7 mouse cellular contexts compared by ENCODE assay signal in genomic region chr11:18957805-18958770, GRCm38 (mm10).
DNase-seq lines count a peak whose midpoint lies in the region; ATAC-seq lines count a peak whose summit lies in the region.

No protein-coding gene starts in this region.

- ATAC-seq in heart, embryonic 13.5 days (ENCODE audit: extremely low read depth, insufficient number of reproducible peaks, low FRiP score, low TSS enrichment), result peak; percentile 21; the same call in 1 of the 2 replicates

- H3K27me3 ChIP-seq in heart, embryonic 13.5 days (replicated peaks), result no peaks in the 10 kb centered on the region

- H3K9ac ChIP-seq in heart, embryonic 13.5 days, result peak overlapping the region; percentile 74

- DNase-seq in ovary, adult 18-20 months (ENCODE audit: low spot score), result peak; percentile 14
- no peak for DNase-seq in ovary, postnatal 36 days (ENCODE audit: low spot score)
- DNase-seq in embryo, embryonic 11 days, result peak; percentile 66
- DNase-seq in kidney, postnatal 25 days, result peak; percentile 54 to 63
- peak; percentile 34 for DNase-seq in mesoderm, embryonic 11.5 days (ENCODE audit: low read depth, low spot score)
- no peak for DNase-seq in spleen, adult 12 weeks (ENCODE audit: low spot score)

- H3K9me3 ChIP-seq in heart, embryonic 13.5 days, result no peaks in the 10 kb centered on the region

- peak overlapping the region; percentile 61 for H3K4me2 ChIP-seq in heart, embryonic 13.5 days

- peak overlapping the region; percentile 89 for H3K27ac ChIP-seq in heart, embryonic 13.5 days (replicated peaks)

- peak overlapping the region; percentile 23 for H3K4me3 ChIP-seq in heart, embryonic 13.5 days

- 9% methylated on average over 12 of the region's 12 CpGs for WGBS in heart, embryonic 13.5 days

- H3K36me3 ChIP-seq in heart, embryonic 13.5 days, result no peaks in the 10 kb centered on the region; the same call in 1 of the 2 replicates

- peaks cover 97% of the 10 kb centered on the region for H3K4me1 ChIP-seq in heart, embryonic 13.5 days

Comparison
In these comparisons a context has a peak if more than half of its experiments do, and no peak if none do; other contexts are left out.
1. DNase-seq: peak in ovary, adult 18-20 months (single experiment), embryo, embryonic 11 days (single experiment), kidney, postnatal 25 days (2 of 2) and mesoderm, embryonic 11.5 days (single experiment); none in ovary, postnatal 36 days (single experiment) and spleen, adult 12 weeks (single experiment).